Mouse (Mus musculus) G1E-ER4 (cell line): ENCODE results near the gene Efl1. TPM values are rescaled to one million over a fixed set of nuclear protein-coding genes. Genes with fewer than 3 reads are reported as not detected.

Source experiments
- GATA1 ChIP-seq: IDR thresholded peaks from one replicate; pipeline ENCODE4 v1.8.0; 2012; ENCODE audit warnings: low read length, inconsistent platforms
- polyA plus RNA-seq: library from polyadenylated mRNA; stranded (reverse); fragments of >175 nt; gene quantifications from 2 replicates; pipeline ENCODE4 v1.2.3, GENCODE M21; 2012

Efl1 gene
- polyA plus RNA-seq, 1 experiment: 7.8 TPM

- TF ChIP-seq GATA1: no peak
Measured at GRCm38 (mm10) chr7:82773884-82774283, 125.5 kb downstream of the Efl1 start.

- TF ChIP-seq GATA1: no peak
Measured at GRCm38 (mm10) chr7:82775090-82775489, 126.7 kb downstream of the Efl1 start.

- no peak for TF ChIP-seq GATA1
Measured at GRCm38 (mm10) chr7:82783071-82783470, 134.7 kb downstream of the Efl1 start.

- TF ChIP-seq GATA1: no peak
Measured at GRCm38 (mm10) chr7:82783693-82784092, 135.3 kb downstream of the Efl1 start.

- TF ChIP-seq GATA1: no peak
Measured at GRCm38 (mm10) chr7:82785335-82785934, 137.0 kb downstream of the Efl1 start.

GRCm38 (mm10) chr7:82785970-82786647 is 137.7 kb downstream of the Efl1 start:
- no peak for TF ChIP-seq GATA1

GRCm38 (mm10) chr7:82792644-82793043 is 144.2 kb downstream of the Efl1 start:
- TF ChIP-seq GATA1: no peak

GRCm38 (mm10) chr7:82793111-82793510 is 144.7 kb downstream of the Efl1 start:
- no peak for TF ChIP-seq GATA1

- TF ChIP-seq GATA1: no peak
Measured at GRCm38 (mm10) chr7:82794542-82794941, 146.1 kb downstream of the Efl1 start.

- TF ChIP-seq GATA1: no peak
Measured at GRCm38 (mm10) chr7:82802206-82802605, 153.8 kb downstream of the Efl1 start.

GRCm38 (mm10) chr7:82808257-82808656 is 159.8 kb downstream of the Efl1 start:
- no peak for TF ChIP-seq GATA1

- no peak for TF ChIP-seq GATA1
Measured at GRCm38 (mm10) chr7:82809126-82809525, 160.7 kb downstream of the Efl1 start.

GRCm38 (mm10) chr7:82810799-82811139 is 162.4 kb downstream of the Efl1 start:
- no peak for TF ChIP-seq GATA1

GRCm38 (mm10) chr7:82811140-82811851 is 162.9 kb downstream of the Efl1 start:
- no peak for TF ChIP-seq GATA1

GRCm38 (mm10) chr7:82812186-82813155 is 164.1 kb downstream of the Efl1 start:
- TF ChIP-seq GATA1: no peak

GRCm38 (mm10) chr7:82819541-82819940 is 171.1 kb downstream of the Efl1 start:
- no peak for TF ChIP-seq GATA1
